Mouse (Mus musculus) intestine, embryonic 15.5 days (tissue): ENCODE data around the gene Spcs2. TPM values are rescaled to one million over a fixed set of nuclear protein-coding genes. Genes with fewer than 3 reads are reported as not detected.

ENCODE experiments used
- ATAC-seq: fragments of 200-750 bp; cut with Nextera tagmentation; 2 replicates; pipeline ENCODE4 v1.8.0; 2017; ENCODE audit warnings: moderate TSS enrichment, moderate library complexity
- H3K27ac ChIP-seq: fragments of 300-500 bp; sonication (generic); 2 replicates; pipeline ENCODE4 v1.5.1; 2015; ENCODE audit warnings: mild to moderate bottlenecking, inconsistent platforms
- H3K27me3 ChIP-seq: fragments of 300-500 bp; sonication (generic); replicated peaks from 2 replicates; pipeline ENCODE4 v1.6.1; 2015; ENCODE audit warnings: inconsistent platforms
- H3K36me3 ChIP-seq: fragments of 300-500 bp; sonication (generic); 2 replicates; pipeline ENCODE4 v1.6.1; 2015; ENCODE audit warnings: inconsistent platforms
- H3K4me1 ChIP-seq: fragments of 300-500 bp; sonication (generic); replicated peaks from 2 replicates; pipeline ENCODE4 v1.6.1; 2015; ENCODE audit warnings: inconsistent platforms
- H3K4me2 ChIP-seq: fragments of 300-500 bp; sonication (generic); replicated peaks from 2 replicates; pipeline ENCODE4 v1.6.1; 2015; ENCODE audit warnings: mild to moderate bottlenecking, inconsistent platforms
- H3K4me3 ChIP-seq: fragments of 300-500 bp; sonication (generic); replicated peaks from 2 replicates; pipeline ENCODE4 v1.5.1; 2015; ENCODE audit warnings: inconsistent platforms
- H3K9ac ChIP-seq: fragments of 300-500 bp; sonication (generic); 2 replicates; pipeline ENCODE4 v1.6.1; 2015; ENCODE audit warnings: inconsistent platforms
- H3K9me3 ChIP-seq: fragments of 300-500 bp; sonication (generic); 2 replicates; pipeline ENCODE4 v1.6.1; 2016; ENCODE audit warnings: inconsistent platforms
- WGBS: fragments of 180-500 bp; shearing (Covaris S2); methylation state at CpG from one replicate; pipeline ENCODE4 v1.1.7; 2015; 5-methylcytosine and 5-hydroxymethylcytosine counted together
- polyA plus RNA-seq: library from polyadenylated mRNA; unstranded; fragments of >200 nt; fragmentation: Nextera tagmentation; extraction: Ambion mirVana; gene quantifications from 2 replicates; pipeline ENCODE4 v1.2.1, GENCODE M21; 2015

The Spcs2 gene
- polyA plus RNA-seq, 1 experiment from 2014 or later = 427 TPM

GRCm38 (mm10) chr7:99890168-99890755 lies 27.0 kb upstream of the Spcs2 start:
- no peak for ATAC-seq
- H3K27me3 ChIP-seq = no peaks in the 10 kb centered on the region
- H3K4me3 ChIP-seq = no peak overlapping the region
- H3K4me1 ChIP-seq = no peaks in the 10 kb centered on the region
- no peaks in the 10 kb centered on the region for H3K9me3 ChIP-seq
- H3K27ac ChIP-seq = no peak overlapping the region
- no peaks in the 10 kb centered on the region for H3K36me3 ChIP-seq
- H3K9ac ChIP-seq = no peak overlapping the region
- no peak overlapping the region for H3K4me2 ChIP-seq
- WGBS = 70% methylated on average over 3 of the region's 3 CpGs

GRCm38 (mm10) chr7:99889175-99889880 lies 26.1 kb upstream of the Spcs2 start:
- H3K4me2 ChIP-seq = no peak overlapping the region
- H3K9me3 ChIP-seq = no peaks in the 10 kb centered on the region
- no peak for ATAC-seq
- no peak overlapping the region for H3K9ac ChIP-seq
- H3K4me1 ChIP-seq = no peaks in the 10 kb centered on the region
- H3K36me3 ChIP-seq = no peaks in the 10 kb centered on the region
- no peaks in the 10 kb centered on the region for H3K27me3 ChIP-seq
- no peak overlapping the region for H3K4me3 ChIP-seq
- 42% methylated on average over 10 of the region's 10 CpGs for WGBS
- no peak overlapping the region for H3K27ac ChIP-seq

- no peak overlapping the region for H3K4me2 ChIP-seq
- H3K4me1 ChIP-seq = no peaks in the 10 kb centered on the region
- H3K27ac ChIP-seq = no peak overlapping the region
- no peaks in the 10 kb centered on the region for H3K27me3 ChIP-seq
- no peak overlapping the region for H3K4me3 ChIP-seq
- H3K9me3 ChIP-seq = no peaks in the 10 kb centered on the region
- no peaks in the 10 kb centered on the region for H3K36me3 ChIP-seq
- H3K9ac ChIP-seq = no peak overlapping the region
- no peak for ATAC-seq
Observed at GRCm38 (mm10) chr7:99887743-99888142, 24.5 kb upstream of the Spcs2 start.

GRCm38 (mm10) chr7:99887230-99887735 lies 24.0 kb upstream of the Spcs2 start:
- no peak overlapping the region for H3K4me2 ChIP-seq
- no peak for ATAC-seq
- H3K9ac ChIP-seq = no peak overlapping the region
- no peaks in the 10 kb centered on the region for H3K27me3 ChIP-seq
- H3K27ac ChIP-seq = no peak overlapping the region
- no peaks in the 10 kb centered on the region for H3K36me3 ChIP-seq
- H3K4me3 ChIP-seq = no peak overlapping the region
- 75% methylated on average over 2 of the region's 2 CpGs for WGBS
- H3K4me1 ChIP-seq = no peaks in the 10 kb centered on the region
- no peaks in the 10 kb centered on the region for H3K9me3 ChIP-seq

GRCm38 (mm10) chr7:99878254-99878653 lies 15.0 kb upstream of the Spcs2 start:
- Histone ChIP-seq H3K9ac (no peak overlapping the region), H3K9me3 (no peaks in the 10 kb centered on the region), H3K4me2 (no peak overlapping the region), H3K27me3 (no peaks in the 10 kb centered on the region), H3K27ac (no peak overlapping the region), H3K4me3 (no peak overlapping the region), H3K4me1 (no peaks in the 10 kb centered on the region), H3K36me3 (no peaks in the 10 kb centered on the region)
- ATAC-seq = no peak
- WGBS = 62% methylated on average over 2 of the region's 2 CpGs

GRCm38 (mm10) chr7:99876345-99876744 lies 13.1 kb upstream of the Spcs2 start:
- H3K4me1 ChIP-seq = no peaks in the 10 kb centered on the region
- H3K27me3 ChIP-seq = no peaks in the 10 kb centered on the region
- no peaks in the 10 kb centered on the region for H3K9me3 ChIP-seq
- peak; percentile 66; the same call in 1 of the 2 replicates for ATAC-seq
- no peak overlapping the region for H3K9ac ChIP-seq
- H3K4me3 ChIP-seq = no peak overlapping the region
- H3K4me2 ChIP-seq = no peak overlapping the region
- H3K36me3 ChIP-seq = no peaks in the 10 kb centered on the region
- H3K27ac ChIP-seq = no peak overlapping the region
- WGBS = 2% methylated on average over 3 of the region's 3 CpGs

- H3K36me3 ChIP-seq = no peaks in the 10 kb centered on the region
- ATAC-seq = no peak
- no peak overlapping the region for H3K4me2 ChIP-seq
- WGBS = 40% methylated on average over 5 of the region's 5 CpGs
- H3K4me1 ChIP-seq = no peaks in the 10 kb centered on the region
- H3K9me3 ChIP-seq = no peaks in the 10 kb centered on the region
- no peak overlapping the region for H3K9ac ChIP-seq
- no peak overlapping the region for H3K4me3 ChIP-seq
- H3K27me3 ChIP-seq = no peaks in the 10 kb centered on the region
- no peak overlapping the region for H3K27ac ChIP-seq
Observed at GRCm38 (mm10) chr7:99875891-99876290, 12.6 kb upstream of the Spcs2 start.

GRCm38 (mm10) chr7:99873965-99874364 lies 10.7 kb upstream of the Spcs2 start:
- WGBS = 73% methylated on average over 6 of the region's 6 CpGs
- H3K4me1 ChIP-seq = no peaks in the 10 kb centered on the region
- no peak for ATAC-seq

GRCm38 (mm10) chr7:99869296-99869695 lies 6.0 kb upstream of the Spcs2 start:
- Histone ChIP-seq H3K4me3 (no peak overlapping the region), H3K36me3 (no peaks in the 10 kb centered on the region), H3K9ac (no peak overlapping the region), H3K27me3 (no peaks in the 10 kb centered on the region), H3K9me3 (no peaks in the 10 kb centered on the region), H3K4me2 (no peak overlapping the region), H3K27ac (no peak overlapping the region), H3K4me1 (no peaks in the 10 kb centered on the region)
- WGBS = 61% methylated on average over 4 of the region's 4 CpGs
- no peak for ATAC-seq

More at GRCm38 (mm10) chr7:99873965-99874364, 10.7 kb upstream of the Spcs2 start:
- H3K27me3 ChIP-seq = no peaks in the 10 kb centered on the region
- H3K9ac ChIP-seq = no peak overlapping the region
- no peak overlapping the region for H3K4me3 ChIP-seq
- no peak overlapping the region for H3K4me2 ChIP-seq
- H3K27ac ChIP-seq = no peak overlapping the region
- H3K36me3 ChIP-seq = no peaks in the 10 kb centered on the region
- H3K9me3 ChIP-seq = no peaks in the 10 kb centered on the region

GRCm38 (mm10) chr7:99865219-99865618 lies 2.0 kb upstream of the Spcs2 start:
- H3K27ac ChIP-seq = no peak overlapping the region
- no peak overlapping the region for H3K9ac ChIP-seq
- H3K9me3 ChIP-seq = no peaks in the 10 kb centered on the region
- 45% methylated on average over 3 of the region's 3 CpGs for WGBS
- no peaks in the 10 kb centered on the region for H3K4me1 ChIP-seq
- H3K27me3 ChIP-seq = no peaks in the 10 kb centered on the region
- H3K4me3 ChIP-seq = no peak overlapping the region
- ATAC-seq = no peak
- no peaks in the 10 kb centered on the region for H3K36me3 ChIP-seq
- no peak overlapping the region for H3K4me2 ChIP-seq

GRCm38 (mm10) chr7:99864241-99865028 lies 1.2 kb upstream of the Spcs2 start:
- WGBS = 73% methylated on average over 11 of the region's 11 CpGs
- H3K36me3 ChIP-seq = no peaks in the 10 kb centered on the region
- no peaks in the 10 kb centered on the region for H3K9me3 ChIP-seq
- ATAC-seq = no peak
- no peaks in the 10 kb centered on the region for H3K4me1 ChIP-seq
- no peaks in the 10 kb centered on the region for H3K27me3 ChIP-seq
- H3K4me2 ChIP-seq = no peak overlapping the region
- no peak overlapping the region for H3K4me3 ChIP-seq
- H3K9ac ChIP-seq = no peak overlapping the region
- H3K27ac ChIP-seq = no peak overlapping the region

- peak within 1 kb of the TSS; percentile 45 for H3K27ac ChIP-seq
- ATAC-seq = peak; percentile 99
- H3K4me3 ChIP-seq = peak within 1 kb of the TSS; percentile 61
- peak within 1 kb of the TSS; percentile 73 for H3K9ac ChIP-seq
- H3K27me3 ChIP-seq = no peaks in the 10 kb centered on the region
- peaks cover 14% of the 10 kb centered on the region for H3K4me1 ChIP-seq
- H3K4me2 ChIP-seq = peak within 1 kb of the TSS; percentile 87
- peaks cover 10% of the 10 kb centered on the region for H3K36me3 ChIP-seq
- H3K9me3 ChIP-seq = no peaks in the 10 kb centered on the region
- under 1% methylated on average over 42 of the region's 42 CpGs for WGBS
Observed at GRCm38 (mm10) chr7:99858813-99859585, 4.3 kb downstream of the Spcs2 start, which contains the start of gene Xrra1. TSS of gene Xrra1 (plus strand) at chr7:99859116.
